In genomic region chr6:34598121-34599065, GRCm38 (mm10) we compare ENCODE assay signal across 9 mouse cellular contexts. TPM values are rescaled to one million over a fixed set of nuclear protein-coding genes. Genes with fewer than 3 reads are reported as not detected.
DNase-seq lines count a peak whose midpoint lies in the region; ATAC-seq and TF ChIP-seq lines count a peak whose summit lies in the region.
"Had no signal": no experiment of that assay in that cellular context is flagged by ENCODE, and none has a peak within 500 bp of the region (broad histone marks: within the 10 kb centered on the region; RNA-seq: fewer than 3 reads in every experiment).

Gene Cald1, plus strand, starts transcription at chr6:34598500.

- H3K4me3 ChIP-seq in megakaryocyte, embryonic 14.5 days (replicated peaks): peak within 1 kb of the TSS; percentile 79
- H3K4me3 ChIP-seq in forebrain, embryonic 14.5 days (ENCODE audit: low read depth, low read length): peak within 1 kb of the TSS; percentile 19
- peak within 1 kb of the TSS; percentile 77 for H3K4me3 ChIP-seq in testis, adult 2 months (ENCODE audit: control insufficient read depth, low read depth, low read length)

- peaks cover 62% of the 10 kb centered on the region for H3K4me1 ChIP-seq in megakaryocyte, embryonic 14.5 days
- peaks cover 9% of the 10 kb centered on the region; the same call in 1 of the 2 replicates for H3K4me1 ChIP-seq in forebrain, embryonic 14.5 days (ENCODE audit: control insufficient read depth, insufficient read depth, low read length)
- H3K4me1 ChIP-seq in testis, adult 2 months (ENCODE audit: control insufficient read depth, insufficient read depth, low read length): no peaks in the 10 kb centered on the region

- no peak for ATAC-seq in megakaryocyte, adult 5-6 weeks (ENCODE audit: poor library complexity, severe bottlenecking)
- peak; percentile 72; the same call in 1 of the 2 replicates for ATAC-seq in forebrain, embryonic 14.5 days

- peak; percentile 53 for DNase-seq in forebrain, embryonic 14.5 days (ENCODE audit: low spot score)
- DNase-seq in heart, postnatal 4 days: peak; percentile 68
- no peak for DNase-seq in layer of hippocampus, postnatal 25 days (ENCODE audit: extremely low spot score in 1 of 2, low spot score in 1 of 2)
- DNase-seq in lung, postnatal 25 days (ENCODE audit: low spot score): peak; percentile 49
- DNase-seq in cerebellum, adult 8-10 months: no peak

- H3K4me2 ChIP-seq in forebrain, embryonic 14.5 days (ENCODE audit: low read length): peak within 1 kb of the TSS; percentile 45

- no peak within 1 kb of the TSS for H3K27ac ChIP-seq in forebrain, embryonic 14.5 days (ENCODE audit: low read depth, low read length)
- H3K27ac ChIP-seq in testis, adult 2 months (ENCODE audit: control insufficient read depth, insufficient read depth, low read depth, low read length): peak within 1 kb of the TSS; percentile 56

- no peak for TF ChIP-seq POLR2A in testis, adult 2 months (IDR thresholded peaks at IDR 0.05; ENCODE audit: control insufficient read depth, low read depth, low read length)

- H3K27me3 ChIP-seq in megakaryocyte, embryonic 14.5 days (replicated peaks): peaks cover 2% of the 10 kb centered on the region
- H3K27me3 ChIP-seq in forebrain, embryonic 14.5 days (replicated peaks; ENCODE audit: control insufficient read depth, insufficient read depth, low read length): no peaks in the 10 kb centered on the region
- H3K27me3 ChIP-seq in testis, adult 2 months (ENCODE audit: control insufficient read depth, insufficient read depth, low read length): no peaks in the 10 kb centered on the region

- no peaks in the 10 kb centered on the region for H3K36me3 ChIP-seq in megakaryocyte, embryonic 14.5 days (replicated peaks; ENCODE audit: low read length)
- no peaks in the 10 kb centered on the region for H3K36me3 ChIP-seq in forebrain, embryonic 14.5 days (ENCODE audit: control insufficient read depth, insufficient read depth, low read length)
- H3K36me3 ChIP-seq in testis, adult 2 months (ENCODE audit: control insufficient read depth, insufficient read depth, low read length): no peaks in the 10 kb centered on the region

- no peak for TF ChIP-seq CTCF in testis, adult 2 months (IDR thresholded peaks at IDR 0.05; ENCODE audit: control insufficient read depth, insufficient read depth, insufficient replicate concordance, low read depth, low read length)

- WGBS in forebrain, embryonic 14.5 days: 5% methylated on average over 16 of the region's 16 CpGs

- H3K9me3 ChIP-seq in megakaryocyte, embryonic 14.5 days: no peaks in the 10 kb centered on the region
- no peaks in the 10 kb centered on the region for H3K9me3 ChIP-seq in forebrain, embryonic 14.5 days (replicated peaks; ENCODE audit: control insufficient read depth, low read length)

- H3K9ac ChIP-seq in forebrain, embryonic 14.5 days (ENCODE audit: low read length): peak within 1 kb of the TSS; percentile 29

RNA-seq across cellular contexts. Expression of gene Cald1, which starts in this region (rescaled TPM):
- 42.3 TPM in 1 of 2 replicates, not detected in the other for polyA plus RNA-seq in megakaryocyte, embryonic 14.5 days (2012; ENCODE audit: insufficient read depth, low replicate concordance)
- 0.09 and 0.47 TPM in 2 replicates for total RNA-seq in megakaryocyte, adult 5-6 weeks (2015)
- total RNA-seq in megakaryocyte, adult 5-6 weeks (2017): 0.08 TPM in 1 of 2 replicates, not detected in the other
- 46.4 and 48.7 TPM in 2 replicates for polyA plus RNA-seq in forebrain, embryonic 14.5 days (2014; fragmentation: Nextera tagmentation; extraction: Ambion mirVana)
- total RNA-seq in heart, postnatal 4 days (2021): 100 to 1,000 TPM; 118 to 131 TPM
- 10 to 100 TPM; 25.4 to 34.4 TPM for total RNA-seq in layer of hippocampus, postnatal 25 days (2021)
- 5.0 and 5.9 TPM in 2 replicates for polyA plus RNA-seq in testis, adult 2 months (2012; rRNA removed)
- total RNA-seq: MEL had no signal

Comparison
In these comparisons a context has a peak if more than half of its experiments do, and no peak if none do; other contexts are left out.
1. RNA of gene Cald1 (total RNA-seq): 118 to 131 TPM in heart, postnatal 4 days and 25.4 to 34.4 TPM in layer of hippocampus, postnatal 25 days; 0.08 to 0.47 TPM in megakaryocyte, adult 5-6 weeks; every median in the first group is over 10 times any median in the second.
2. H3K4me3 ChIP-seq: peak in every context shown above with its lines; median percentile 79 in megakaryocyte, embryonic 14.5 days; 77 in testis, adult 2 months; 19 in forebrain, embryonic 14.5 days.
3. DNase-seq: peak in forebrain, embryonic 14.5 days (single experiment), heart, postnatal 4 days (single experiment) and lung, postnatal 25 days (single experiment); none in layer of hippocampus, postnatal 25 days (0 of 2) and cerebellum, adult 8-10 months (single experiment).